Mouse (Mus musculus) heart, postnatal 10 days (tissue): ENCODE results near the gene Rnf151. TPM values are rescaled to one million over a fixed set of nuclear protein-coding genes. Genes with fewer than 3 reads are reported as not detected.
"Not testable (repeated sequence)": the region's sequence is repeated elsewhere in the genome, so short reads cannot be mapped to it uniquely, and the experiment has no call there.

Source experiments
- DNase-seq, 2 experiments: peaks; one replicate each; pipeline ENCODE4 v3.0.0; 2021
- intact Hi-C: fragments of 180-260 bp; cut with DNase I; formaldehyde crosslinking; loops from one replicate; pipeline ENCODE4 v1.15.1; 2025
- total RNA-seq, 2 experiments: library from RNA; stranded (reverse); gene quantifications; 2 replicates each; pipeline ENCODE4 v1.2.3; 2021

Rnf151 gene
- total RNA-seq, 2 experiments from 2014 or later, result not detected

DNA sequence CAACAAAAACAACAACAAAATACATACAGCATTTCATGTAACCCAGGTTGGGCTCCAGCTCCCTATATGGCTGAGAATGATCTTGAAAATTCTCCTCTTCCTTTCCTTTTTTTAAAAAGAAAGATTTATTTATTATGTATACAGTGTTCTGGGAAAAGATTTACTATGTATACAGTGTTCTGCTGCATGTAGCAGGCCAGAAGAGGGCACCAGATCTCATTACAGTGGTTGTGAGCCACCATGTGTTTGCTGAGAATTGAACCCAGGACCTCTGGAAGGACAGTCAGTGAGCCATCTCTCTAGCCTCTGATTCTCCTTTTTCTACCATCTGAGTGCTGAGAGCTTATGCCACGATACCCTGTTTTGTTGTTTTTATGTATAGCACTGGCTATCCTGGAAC lies 16.6 kb upstream of the Rnf151 start:
- DNase-seq, result no peak
- intact Hi-C loops, result no loop called here

DNA sequence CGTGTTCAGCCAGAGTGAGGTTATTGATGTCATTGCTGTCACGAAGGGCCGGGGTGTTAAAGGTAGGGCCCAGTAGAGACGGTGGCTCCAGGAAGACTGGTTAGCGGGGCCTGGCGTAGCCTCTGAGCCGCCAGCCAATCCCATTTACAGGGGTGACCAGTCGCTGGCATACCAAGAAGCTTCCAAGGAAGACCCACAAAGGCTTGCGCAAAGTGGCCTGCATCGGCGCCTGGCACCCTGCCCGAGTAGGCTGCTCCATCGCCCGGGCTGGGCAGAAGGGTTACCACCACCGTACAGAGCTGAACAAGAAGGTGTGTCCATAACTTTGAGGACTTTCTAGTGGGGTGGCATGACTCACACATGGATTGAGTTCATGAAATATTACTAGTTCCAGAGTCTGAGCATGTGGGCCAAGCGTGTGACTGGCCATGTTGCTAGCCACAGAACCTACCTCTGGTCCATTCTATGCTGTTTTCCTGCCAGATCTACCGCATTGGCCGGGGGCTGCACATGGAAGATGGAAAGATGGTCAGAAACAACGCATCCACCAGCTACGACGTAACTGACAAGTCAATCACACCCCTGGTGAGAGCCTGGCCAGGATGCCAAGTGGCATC lies 15.7 kb upstream of the Rnf151 start:
- no peak for DNase-seq
- intact Hi-C loops, result no loop called here

DNA sequence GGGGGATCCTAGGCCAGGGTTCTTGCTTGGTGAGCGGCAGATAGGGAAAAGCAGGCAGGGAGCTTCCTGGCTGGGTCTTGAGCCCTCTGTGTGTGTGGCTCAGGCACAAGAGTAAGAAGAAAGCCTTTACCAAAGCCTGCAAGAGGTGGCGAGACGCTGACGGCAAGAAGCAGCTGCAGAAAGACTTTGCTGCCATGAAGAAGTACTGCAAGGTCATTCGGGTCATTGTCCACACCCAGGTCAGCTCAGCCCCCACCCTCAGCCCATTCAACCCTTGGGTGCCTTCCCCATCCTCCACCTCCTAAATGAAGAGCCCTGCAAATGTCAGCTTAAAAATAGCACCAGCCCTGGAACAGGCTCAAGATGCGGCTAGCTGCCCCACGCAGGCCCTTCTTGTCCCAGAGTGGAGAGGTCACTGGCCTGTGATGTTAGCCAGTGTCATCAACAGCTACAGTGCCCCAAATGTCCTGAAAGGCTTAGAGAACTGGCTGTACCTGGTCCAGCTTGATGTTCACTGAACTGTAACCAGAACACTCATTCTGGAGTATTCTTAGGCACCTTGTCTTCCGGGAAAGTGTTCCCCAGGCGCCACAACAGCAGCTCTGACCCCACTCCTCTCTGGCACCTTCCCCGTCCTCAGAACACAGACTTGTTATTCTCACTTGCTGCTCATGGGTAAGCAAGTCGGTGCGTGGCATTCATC lies 14.5 kb upstream of the Rnf151 start:
- DNase-seq, result peak; percentile 80 to 84

DNA sequence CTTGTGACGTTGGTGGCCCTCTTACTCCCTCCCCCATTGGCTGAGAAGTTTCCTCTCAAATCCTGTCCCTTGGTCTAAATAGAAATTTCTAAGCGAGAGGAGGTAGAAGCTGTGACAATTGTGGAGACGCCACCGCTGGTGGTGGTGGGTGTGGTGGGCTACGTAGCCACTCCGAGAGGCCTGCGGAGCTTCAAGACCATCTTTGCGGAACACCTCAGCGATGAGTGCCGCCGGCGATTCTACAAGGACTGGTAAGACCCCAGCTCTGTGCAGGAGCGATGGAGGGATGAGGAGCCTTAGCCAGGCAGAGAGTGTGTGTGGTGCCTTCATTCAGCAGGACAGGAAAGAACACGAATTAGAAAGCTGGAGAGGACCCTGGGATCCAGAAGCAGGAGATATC lies 12.9 kb upstream of the Rnf151 start:
- intact Hi-C loops, result no loop called here
- no peak for DNase-seq

More for the DNA sequence above, 14.5 kb upstream of the Rnf151 start:
- intact Hi-C loops, result no loop called here

- intact Hi-C loops, result no loop called here
- peak; percentile 54 to 56 for DNase-seq
These were observed 11.2 kb upstream of the Rnf151 start for GRCm38 (mm10) chr17:24729067-24729466.

DNA sequence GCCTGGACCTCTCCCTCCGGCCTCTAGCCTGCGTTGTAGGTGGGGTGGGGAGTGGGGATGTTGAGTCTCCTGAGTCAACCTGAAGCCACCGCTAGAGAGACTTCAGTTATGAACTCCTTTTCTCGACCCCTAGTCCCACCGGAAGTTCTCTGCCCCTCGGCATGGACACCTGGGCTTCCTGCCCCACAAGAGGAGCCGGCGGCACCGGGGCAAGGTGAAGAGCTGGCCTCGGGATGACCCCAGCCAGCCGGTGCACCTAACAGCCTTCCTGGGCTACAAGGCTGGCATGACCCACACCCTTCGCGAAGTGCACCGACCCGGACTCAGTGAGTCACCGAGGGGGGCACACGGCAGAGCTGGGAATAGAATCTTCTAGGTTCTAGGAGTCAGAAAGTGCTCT lies 10.3 kb upstream of the Rnf151 start:
- no peak for DNase-seq
- intact Hi-C loops, result no loop called here

- intact Hi-C loops, result no loop called here
- peak; percentile 64 to 65 for DNase-seq
These were observed 9.8 kb upstream of the Rnf151 start, which contains the start of gene Rpl3l for GRCm38 (mm10) chr17:24727618-24728017. TSS of gene Rpl3l (plus strand) at chr17:24727820.

DNA sequence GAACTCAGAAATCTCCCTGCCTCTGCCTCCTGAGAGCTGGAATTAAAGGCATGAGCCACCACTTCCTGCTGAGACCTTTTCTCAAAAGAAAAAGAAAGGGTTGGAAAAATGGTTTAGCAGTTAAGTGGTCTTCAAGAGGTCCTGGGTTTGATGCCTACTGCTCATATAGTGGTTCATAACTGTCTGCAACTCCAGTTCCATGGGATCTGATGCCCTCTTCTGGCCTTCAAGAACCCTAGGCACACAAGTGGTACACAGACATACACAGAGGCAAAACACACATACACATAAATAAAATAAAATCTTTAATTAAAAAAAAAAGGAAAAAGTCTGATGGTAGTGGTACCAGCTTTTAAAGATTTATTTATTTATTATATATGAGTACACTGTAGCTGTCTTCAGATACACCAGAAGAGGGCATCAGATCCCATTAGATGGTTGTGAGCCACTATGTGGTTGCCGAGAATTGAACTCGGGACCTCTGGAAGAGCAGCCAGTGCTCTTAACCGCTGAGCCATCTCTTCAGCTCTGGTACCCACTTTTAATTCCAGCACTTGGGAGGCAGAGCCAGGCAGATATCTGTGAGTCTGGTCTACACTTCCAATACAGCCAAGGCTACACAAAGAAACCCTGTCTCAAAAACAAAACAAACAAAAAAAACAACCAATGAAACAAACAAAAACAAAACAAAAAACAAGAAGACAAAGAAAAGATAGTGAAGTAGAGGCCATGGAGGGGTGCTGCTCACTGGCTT lies 8.0 kb upstream of the Rnf151 start:
- intact Hi-C loops, result no loop called here
- no peak for DNase-seq

DNA sequence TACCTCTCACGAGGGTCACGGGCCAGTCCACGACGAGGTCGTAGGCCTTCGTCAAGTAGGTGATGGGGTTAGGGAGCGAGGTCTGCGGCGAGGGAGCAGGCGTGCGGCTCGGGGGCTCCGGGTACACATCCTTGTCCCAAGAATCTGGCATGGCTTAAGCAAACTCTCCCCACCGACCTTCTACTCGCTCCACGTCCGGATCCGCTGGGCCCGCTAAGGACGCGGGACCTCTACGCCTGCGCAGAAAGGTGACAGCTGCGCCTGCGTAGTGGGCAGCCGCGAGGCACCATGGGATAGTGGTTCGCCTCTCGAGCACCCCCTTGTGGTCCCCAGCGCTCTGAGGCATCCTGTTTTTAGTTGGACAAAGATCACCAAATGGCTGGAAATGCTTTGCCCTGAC lies 6.3 kb upstream of the Rnf151 start, which contains the start of gene Ndufb10:
Gene Ndufb10, minus strand, starts transcription at position 295 of the 400 bp plus-strand sequence.
- DNase-seq, result peak; percentile 97 to 99
- intact Hi-C loops, result no loop called here

DNA sequence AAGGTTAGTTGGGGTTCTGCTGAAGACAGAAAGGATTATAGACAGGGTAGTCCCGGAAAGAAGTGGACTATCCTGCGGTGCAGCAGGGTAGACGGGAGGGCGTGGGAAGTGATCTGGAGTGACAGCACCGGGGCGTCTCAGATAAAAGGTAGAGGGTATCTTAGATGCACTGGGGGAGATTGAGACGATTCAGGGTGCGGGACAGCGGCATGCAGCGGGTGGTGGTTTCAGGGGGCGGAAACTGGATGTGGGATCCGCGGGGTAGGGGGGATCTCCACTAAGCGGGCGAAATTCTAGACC lies 6.0 kb upstream of the Rnf151 start:
- DNase-seq, result no peak
- intact Hi-C loops, result no loop called here

GRCm38 (mm10) chr17:24723122-24723880 lies 5.4 kb upstream of the Rnf151 start:
- DNase-seq, result no peak
- intact Hi-C loops, result no loop called here

DNA sequence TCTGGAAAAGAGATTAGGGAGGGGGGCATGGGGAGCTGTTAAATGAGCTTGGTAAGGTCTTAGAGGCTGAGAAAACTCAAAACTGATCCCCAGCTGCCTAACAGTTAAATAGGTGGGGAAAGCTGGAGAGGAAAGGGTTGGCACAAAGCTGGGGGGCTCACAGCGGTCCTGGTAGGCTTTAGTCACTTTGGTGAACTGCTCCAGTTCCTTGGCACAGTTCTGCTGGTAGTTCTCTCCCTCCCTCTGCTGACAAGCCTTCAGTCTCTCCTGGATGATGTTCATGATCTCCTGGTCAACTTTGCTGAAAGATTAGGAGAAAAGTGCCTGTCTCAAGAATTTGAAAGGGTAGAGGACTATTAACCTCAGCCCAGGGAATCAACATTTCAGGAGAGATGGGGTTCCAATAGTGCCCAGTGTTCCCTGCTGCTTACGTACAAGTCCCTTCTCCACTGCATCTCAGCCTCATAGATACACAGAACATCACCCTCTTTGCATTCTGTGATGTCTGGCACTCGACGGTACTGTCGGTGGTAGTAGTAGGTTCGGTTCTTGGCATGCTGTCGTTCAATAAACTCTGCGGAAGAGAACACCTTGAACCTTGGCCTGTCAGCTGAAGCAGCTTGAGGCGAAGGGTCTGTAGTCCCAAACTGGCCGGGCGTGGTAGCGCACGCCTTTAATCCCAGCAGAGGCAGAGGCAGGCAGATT lies 4.5 kb upstream of the Rnf151 start:
- no peak for DNase-seq
- intact Hi-C loops, result no loop called here

GRCm38 (mm10) chr17:24721383-24721955 lies 3.6 kb upstream of the Rnf151 start:
- intact Hi-C loops, DNase-seq: not testable (repeated sequence)

DNA sequence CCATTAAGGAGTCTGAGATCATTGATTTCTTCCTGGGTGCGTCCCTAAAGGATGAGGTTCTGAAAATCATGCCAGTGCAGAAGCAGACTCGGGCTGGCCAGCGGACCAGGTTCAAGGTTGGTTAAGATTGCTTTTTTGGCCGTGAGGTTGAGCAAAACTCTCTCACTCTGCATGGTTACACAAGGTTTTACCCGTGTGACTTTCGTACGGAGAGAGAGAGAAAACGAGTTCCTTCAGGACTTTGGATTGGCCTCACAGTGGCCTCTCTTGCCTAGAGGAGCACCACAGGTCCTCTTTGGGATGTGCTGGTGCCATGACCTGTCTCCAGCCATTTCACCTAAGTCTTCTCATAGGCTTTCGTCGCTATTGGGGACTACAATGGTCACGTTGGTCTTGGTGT lies 2.8 kb upstream of the Rnf151 start:
- DNase-seq, intact Hi-C loops: not testable (repeated sequence)

- intact Hi-C loops, result no loop called here
- DNase-seq, result peak; percentile 98 to 99
These were observed 1.8 kb upstream of the Rnf151 start for GRCm38 (mm10) chr17:24719494-24720222.

DNA sequence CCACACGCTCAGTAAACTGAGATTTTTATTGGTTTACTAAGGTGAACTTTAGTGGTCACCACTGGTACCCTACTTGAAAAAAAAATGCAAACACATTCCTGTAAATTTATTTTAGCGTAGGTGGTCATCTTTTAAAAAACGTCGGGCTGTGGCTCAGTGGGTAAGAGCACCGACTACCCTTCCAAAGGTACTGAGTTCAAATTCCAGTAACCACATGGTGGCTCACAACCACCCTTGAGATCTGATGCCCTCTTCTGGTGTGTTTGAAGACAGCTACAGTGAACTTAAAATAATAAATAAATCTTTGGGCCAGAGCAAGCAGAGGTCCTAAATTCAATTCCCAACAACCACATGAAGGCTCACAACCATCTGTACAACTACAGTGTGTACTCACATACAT lies 1.1 kb upstream of the Rnf151 start:
- intact Hi-C loops, DNase-seq: not testable (repeated sequence)

DNA sequence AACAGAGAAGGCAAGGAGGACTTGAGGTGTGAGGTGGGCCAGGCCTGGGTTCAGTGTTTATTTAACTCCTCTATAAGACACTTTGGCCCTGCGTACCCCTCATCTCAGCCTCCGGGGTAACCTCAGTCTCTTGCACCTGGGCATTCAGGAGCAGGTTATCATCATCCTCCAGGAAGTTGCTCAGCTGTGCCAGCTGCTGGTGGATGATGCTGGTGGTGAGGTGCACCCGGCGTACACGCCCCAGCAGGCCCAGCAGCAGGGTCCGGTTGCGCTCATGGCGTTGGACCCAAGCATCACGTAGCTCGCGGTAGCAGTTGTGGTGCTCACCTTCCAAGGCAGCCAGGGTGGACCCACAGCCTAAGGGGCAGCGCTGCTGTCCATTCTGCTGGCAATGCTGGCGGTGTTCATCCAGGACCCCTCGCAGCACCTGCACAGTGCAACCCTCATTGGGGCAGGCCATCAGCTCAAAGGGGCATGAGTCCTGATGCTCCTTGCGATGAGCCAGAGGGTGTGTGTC lies 1.6 kb downstream of the Rnf151 start:
- intact Hi-C loops, result no loop called here
- no peak for DNase-seq

GRCm38 (mm10) chr17:24715556-24715955 lies 2.3 kb downstream of the Rnf151 start:
- no peak for DNase-seq
- intact Hi-C loops, result no loop called here

- no peak for DNase-seq
- intact Hi-C loops, result no loop called here
These were observed 9.2 kb downstream of the Rnf151 start for GRCm38 (mm10) chr17:24708646-24709045.
